Mouse (Mus musculus): ENCODE results near the gene Meltf.
A peak's percentile ranks its signal among the peaks of the same experiment; 100 is the strongest.

Meltf gene

DNA sequence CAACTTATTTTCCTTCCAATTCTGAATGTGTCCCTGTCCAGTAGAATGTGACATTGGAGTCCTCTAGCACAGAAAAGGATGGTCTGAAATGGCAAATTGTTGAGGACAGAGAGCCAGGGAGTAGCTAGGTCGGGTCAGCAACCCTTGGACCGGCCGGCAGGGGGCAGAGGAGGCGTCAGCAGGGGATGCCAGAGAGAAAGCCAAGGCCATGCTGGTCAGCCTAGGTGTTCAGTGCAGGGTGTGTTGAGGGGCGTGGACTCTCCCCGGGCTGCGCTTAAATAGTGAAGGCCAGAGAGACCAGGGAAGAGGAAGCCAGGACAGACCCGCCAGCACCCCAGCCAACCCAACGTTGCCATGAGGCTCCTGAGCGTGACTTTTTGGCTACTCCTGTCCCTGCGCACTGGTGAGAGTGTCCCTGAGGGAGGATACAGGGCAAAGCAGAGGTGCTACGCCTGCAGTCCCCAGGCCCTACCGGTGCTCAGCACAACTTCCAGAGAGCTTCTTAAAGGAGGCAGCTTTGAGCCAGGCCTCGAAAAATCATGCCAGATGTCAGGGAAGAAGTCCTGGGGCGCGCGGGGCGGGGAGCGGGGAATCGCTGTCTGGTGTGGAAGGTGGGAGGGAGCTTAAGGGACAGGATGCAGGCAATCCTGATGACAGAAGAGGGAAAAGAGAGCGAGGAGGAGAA is at the start of gene Meltf:
TSS of gene Meltf (plus strand) at position 238 of the 685 bp plus-strand sequence.
- DNase-seq (ENCODE audit: low spot score), result peak; percentile 77

DNA sequence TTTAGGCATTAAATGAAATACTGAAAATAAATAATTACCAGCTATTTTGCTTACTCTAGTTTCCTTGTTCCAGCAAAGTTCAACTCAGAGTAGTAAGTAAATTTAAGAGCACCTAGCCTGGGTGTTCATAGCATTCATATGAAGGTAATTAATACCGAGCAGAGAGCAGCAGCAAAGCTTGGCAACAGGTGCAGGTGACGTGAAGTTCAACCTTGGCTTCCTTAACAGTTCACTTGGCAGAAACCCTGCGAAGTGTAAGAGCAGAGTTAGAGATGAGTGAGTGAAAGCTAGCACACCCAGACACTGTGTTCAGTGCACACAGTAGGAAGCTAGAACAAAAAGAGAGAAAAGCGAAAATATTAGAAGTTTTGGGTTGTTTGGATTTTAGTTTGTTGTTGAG is 47.9 kb upstream of the Meltf start:
- DNase-seq (ENCODE audit: low spot score), result no peak

DNA sequence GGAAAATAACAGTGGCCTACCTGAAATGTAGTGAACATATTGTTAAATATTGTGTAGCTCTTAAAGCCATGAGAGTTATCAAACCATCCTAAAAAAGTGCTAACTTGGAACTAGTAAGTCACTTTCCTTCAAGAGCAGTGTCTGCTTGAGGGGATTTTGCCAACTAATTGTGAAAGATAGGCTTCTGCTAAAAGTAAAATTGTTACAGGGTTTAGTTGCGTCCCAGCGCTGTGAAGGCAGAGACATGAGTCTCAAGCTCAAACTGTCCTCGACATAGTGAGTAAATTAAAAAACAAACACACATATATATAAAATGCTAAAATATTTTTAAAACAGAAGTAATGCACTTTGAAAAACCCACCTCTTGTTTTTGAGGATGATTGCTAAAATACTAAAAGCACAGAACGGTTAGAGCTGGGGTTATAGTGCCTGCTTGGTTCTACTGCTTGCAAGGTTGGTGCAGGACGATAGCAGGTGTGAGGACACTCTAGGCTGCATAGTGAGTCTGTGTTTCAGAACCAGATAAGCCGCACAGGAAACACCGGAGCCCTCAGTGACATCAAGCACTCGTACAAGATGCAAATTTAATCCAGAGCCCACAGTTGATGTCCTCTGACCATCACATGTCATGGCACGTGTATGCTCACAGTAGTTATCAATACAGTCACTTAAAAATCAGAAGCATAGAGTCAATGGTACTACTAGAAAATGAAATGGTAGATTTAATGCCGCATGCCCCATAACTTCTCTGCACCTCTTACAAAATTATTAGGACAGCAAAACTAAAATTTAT is 45.8 kb upstream of the Meltf start:
- no peak for DNase-seq (ENCODE audit: low spot score)

DNA sequence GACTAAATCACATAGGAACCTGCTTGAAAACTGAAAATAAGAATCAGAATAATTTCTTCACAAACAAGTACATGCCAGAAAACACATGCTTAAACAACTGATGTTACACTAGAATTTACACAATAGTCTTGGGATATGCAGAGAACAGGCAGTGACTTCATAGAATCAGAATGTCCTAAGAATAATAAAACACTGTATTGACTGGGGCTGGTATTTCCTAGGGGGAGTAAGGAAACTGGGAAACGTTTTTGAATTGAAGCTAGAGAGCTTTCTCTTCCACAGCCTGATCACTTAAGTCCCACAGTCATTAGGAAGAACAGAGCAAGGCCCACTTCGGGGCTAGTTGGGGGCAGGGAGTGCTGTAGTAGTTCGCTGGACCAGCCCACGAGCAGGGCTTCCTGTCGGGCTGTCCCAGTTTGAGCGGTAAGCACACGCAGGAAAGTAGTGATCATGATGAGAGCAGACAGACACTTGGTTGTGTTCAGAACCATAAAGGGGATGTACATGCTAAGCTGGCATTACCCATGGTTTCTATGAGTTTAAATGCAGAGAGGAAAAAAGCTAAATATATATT is 44.5 kb upstream of the Meltf start:
- DNase-seq (ENCODE audit: low spot score), result no peak

DNA sequence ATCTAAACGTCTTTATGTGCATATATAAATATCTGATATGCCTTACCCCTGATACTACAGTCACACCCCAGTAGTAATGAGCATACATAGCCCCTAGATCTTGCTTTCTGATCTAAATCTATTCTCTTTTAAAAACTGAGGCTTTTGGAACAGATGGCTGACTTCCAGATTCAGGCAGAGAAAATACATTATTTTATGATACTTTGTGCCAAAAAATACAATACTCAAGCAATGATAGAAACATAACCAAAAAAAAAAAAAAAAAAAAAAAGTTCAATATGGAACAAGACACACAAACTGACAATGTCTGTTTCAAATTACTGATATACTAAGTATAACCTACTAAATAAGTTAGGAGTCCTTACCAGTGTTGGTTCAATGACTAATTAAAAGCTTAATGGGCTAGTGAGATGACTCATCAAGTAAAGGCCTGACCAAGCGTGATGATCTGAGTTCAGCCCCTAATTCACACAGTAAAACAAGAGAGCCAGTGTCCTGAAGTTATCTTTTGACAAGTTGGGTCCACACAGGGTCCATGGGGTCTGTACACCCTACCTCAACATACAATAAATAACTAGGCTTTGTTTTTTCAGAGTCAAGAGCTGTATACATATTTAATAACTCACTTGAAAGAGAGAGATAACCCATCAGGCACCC is 43.8 kb upstream of the Meltf start:
- DNase-seq (ENCODE audit: low spot score), result no peak

DNA sequence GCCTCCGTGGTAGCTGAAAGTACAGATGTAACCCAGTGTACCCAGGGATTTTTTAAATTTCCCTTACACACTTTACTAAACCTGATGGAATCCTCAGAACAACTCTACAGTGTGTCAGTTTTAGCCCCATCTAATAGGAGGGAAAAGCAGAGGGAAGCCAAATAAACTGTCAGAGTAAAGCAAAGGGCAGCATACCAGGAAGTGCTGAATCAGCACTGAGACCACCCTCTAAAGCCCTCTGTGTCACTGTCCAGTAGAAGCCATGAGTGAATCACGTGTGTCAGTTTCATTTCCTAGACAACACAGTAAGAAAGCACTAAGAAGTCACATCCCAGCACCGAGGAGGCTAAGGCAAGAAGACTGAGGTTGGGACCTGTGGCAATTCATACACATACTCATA is 41.2 kb upstream of the Meltf start:
- no peak for DNase-seq (ENCODE audit: low spot score)

DNA sequence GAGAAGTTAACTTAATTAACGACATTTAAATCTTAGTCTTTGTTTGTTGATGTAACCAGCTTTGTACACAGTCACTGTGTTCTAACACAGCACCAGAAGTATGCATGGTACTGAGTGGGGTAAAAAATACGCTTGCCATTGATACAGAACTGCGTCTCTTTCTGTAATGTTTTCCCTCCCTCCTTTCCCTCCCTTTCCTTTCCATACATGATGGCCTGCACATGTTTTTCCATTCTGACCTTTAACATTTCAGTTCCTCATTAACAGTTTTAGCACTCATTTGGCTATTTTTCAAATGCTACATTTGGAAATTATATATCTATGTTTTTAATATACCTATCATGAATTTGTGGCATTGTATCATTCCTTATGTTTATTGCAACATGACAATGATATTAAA is 34.4 kb upstream of the Meltf start:
- DNase-seq (ENCODE audit: low spot score), result no peak

DNA sequence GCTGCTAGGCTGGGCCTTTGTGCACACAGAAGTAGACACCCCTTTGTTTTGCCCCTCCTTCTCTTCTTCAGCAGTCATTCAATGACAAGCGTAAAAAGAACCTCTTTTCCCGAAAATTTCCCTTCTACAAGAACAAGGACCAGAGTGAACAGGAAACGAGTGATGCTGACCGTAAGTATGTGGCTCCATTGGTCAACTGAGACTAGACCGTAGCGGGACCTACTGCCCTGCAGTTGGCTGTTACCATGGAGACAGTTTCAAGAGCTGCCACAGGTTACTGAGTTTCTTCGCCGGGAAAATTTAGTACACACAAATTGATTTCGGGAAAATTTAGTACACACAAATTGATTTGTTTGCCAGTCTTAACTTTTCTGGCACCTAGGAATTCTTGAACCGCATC is 31.8 kb upstream of the Meltf start:
- DNase-seq (ENCODE audit: low spot score), result no peak

DNA sequence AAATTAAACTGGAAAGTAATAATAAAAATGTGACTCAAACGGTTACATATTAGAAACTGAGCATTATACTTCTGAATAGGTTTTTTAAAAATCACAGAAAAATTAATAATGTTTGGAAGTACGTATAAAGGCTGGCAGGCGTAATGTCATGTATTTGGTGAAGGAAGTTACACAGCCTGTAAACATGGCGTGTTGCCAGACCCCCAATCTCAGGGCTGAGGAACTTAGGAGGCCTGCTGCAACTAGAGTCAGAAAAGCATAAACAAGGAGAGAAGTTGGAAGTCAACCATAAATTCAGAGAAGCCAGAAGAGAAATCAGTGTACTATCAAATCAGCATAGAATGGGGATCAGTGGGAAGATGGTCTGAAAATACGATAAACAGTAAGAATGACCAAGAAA is 14.7 kb upstream of the Meltf start:
- DNase-seq (ENCODE audit: low spot score), result no peak

DNA sequence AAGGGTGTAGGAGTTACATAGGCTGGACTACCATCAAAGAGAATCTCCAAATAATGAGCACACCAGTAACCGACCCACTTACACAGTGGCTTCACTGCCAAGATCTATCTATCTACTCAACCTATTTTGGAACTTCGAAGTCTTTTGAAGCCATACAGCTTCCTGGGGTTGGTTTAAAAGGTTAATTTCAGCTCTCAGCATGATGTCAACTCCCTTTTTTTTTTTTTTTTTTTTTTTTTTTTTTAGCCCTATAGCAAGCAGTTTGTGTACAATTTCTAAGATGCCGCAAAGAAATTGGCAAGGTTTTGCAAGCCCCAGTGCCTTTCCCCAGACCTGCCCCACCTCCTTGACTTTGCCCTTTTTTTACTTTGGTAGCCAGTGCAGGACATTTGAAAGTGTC is 13.4 kb upstream of the Meltf start:
- DNase-seq (ENCODE audit: low spot score), result no peak

DNA sequence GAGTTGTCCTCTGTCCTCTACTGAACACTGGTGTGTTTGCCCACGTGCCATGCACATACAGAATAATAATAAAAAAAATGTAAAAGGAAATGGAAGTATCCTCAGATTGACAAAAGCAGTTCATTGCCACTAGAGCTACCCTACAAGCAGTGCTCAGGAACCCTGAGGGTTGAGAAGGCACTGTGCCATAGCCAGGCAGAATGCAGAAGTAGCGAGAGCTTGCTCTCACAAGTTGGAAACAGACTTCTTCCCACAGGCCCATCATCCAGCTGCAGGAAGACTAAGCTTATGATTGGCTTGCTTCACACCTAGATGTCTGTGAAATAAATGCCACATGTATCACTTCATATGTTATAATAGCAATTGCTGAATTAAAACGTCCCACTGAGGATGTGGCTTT is 11.7 kb upstream of the Meltf start:
- DNase-seq (ENCODE audit: low spot score), result no peak

DNA sequence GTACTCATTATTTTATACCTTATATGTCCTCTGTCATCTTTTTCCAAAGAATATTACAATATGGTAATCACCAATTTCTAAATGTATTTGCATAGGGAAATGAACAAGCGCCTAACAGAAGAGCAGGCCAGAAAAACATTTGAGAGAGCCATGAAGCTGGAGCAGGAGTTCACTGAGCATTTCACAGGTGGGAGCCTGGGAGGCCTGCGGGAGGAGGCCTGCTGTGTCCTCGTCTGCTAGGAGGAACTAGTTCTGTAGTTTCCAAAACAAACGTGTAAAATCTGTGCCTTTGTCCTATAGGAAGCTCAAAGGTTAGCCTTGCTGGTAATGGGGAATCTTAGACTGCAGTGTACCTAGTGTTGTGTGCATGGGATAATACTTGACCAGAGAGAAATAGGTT is 10.9 kb upstream of the Meltf start:
- DNase-seq (ENCODE audit: low spot score), result no peak

DNA sequence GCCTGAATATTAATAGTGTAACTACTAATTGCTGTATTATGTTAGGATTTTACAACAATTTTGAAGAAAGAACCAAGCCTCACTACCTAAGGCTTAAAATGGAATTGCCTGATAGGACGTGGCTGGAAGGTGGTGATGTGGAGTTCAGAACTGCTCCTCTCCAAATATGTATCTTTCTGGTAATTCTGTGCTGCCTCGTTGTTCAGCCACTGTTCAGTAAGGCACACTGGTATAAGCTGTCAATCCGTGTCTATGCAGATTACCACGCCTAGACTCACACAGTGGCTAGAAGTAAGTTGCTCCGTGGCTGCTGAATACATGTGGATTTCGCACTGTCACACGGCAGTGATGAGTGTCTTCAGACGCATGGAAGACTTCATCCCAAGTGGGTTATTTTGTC is 4.9 kb upstream of the Meltf start:
- no peak for DNase-seq (ENCODE audit: low spot score)

DNA sequence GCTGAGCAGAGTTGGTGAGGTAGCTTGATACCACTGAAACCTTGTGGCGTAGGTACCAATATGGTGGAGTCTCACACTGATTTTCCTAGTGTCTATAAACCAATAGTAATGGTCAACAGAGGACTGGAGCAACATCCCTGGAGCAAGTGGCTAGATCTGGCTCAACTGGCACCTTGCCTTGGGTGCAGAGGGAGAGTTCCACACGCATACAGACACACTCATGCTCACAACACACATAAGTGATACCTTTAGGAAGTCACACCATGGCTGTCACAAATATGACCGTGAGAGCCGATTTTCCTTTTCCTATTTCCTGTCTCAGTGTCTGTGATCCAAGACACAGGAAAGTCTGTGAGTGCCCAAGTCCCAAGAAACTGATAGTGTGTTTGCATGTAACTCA is 3.2 kb upstream of the Meltf start:
- DNase-seq (ENCODE audit: low spot score), result no peak

DNA sequence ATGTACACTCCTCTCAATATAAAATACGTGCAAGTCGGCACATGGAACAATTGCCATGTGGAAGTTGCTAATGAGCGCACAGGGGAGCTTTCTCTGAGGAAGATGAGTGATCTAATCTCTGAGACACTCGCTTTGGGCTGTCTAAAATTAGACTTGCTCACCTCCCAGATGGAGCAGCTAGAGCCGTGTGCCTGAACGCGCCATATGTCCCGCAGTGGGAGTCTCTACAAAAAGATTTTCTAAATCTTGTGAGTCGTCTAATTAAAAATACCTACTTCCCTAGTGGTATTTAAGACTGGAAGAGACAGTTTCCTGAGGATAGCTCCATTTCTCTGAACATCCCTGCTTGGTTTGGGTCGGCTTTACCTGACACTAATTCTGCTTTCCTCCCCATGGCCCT is 2.2 kb upstream of the Meltf start:
- no peak for DNase-seq (ENCODE audit: low spot score)

DNA sequence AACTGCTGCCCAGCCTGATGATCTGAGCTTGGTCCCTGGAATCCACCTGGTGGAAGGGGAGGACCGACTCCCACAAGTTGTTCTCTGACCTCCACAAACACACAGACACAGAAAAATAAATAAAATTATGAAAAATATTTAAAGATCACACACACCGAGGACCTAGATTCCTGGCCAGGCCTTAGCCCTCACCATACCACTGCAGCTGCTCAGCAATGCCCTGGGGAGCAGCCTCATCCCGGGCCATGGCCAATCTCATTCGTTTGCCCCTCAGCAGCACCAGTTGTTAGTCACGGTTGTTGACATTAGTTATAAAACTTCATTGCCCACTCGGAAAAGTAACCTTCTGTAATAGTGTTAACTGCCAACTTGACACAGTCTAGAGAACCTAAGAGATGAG is 558 bp upstream of the Meltf start:
- DNase-seq (ENCODE audit: low spot score), result no peak

DNA sequence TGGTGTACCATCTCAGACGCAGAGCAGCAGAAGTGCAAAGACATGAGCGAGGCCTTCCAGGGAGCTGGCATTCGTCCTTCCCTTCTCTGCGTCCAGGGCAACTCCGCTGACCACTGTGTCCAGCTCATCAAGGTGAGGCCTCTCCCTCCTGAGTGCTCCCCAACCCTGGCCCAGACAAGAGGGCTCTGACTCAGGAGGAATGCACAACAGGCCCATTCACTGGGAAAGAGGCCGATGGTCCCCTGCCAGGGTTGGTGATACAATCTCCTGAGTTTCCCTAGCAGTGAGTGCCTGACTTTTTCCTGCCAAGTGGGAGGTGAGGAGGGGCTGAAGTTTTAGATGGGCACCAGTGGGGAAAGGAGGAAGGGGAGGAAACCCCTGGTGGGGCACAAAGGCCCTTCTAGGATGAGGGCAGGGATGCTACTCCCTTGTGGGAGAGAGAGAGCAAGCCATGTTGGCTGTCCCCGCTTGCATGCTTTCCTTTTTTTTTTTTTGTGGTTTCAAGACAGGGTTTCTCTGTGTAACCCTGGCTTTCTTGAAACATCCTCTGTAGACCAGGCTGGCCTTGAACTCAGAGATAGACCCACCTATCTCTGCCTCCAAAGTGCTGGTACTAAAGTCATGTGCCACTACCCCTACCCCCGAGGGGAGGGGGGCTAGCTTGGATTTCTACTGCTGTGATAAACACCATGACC is 1.7 kb downstream of the Meltf start:
- no peak for DNase-seq (ENCODE audit: low spot score)

DNA sequence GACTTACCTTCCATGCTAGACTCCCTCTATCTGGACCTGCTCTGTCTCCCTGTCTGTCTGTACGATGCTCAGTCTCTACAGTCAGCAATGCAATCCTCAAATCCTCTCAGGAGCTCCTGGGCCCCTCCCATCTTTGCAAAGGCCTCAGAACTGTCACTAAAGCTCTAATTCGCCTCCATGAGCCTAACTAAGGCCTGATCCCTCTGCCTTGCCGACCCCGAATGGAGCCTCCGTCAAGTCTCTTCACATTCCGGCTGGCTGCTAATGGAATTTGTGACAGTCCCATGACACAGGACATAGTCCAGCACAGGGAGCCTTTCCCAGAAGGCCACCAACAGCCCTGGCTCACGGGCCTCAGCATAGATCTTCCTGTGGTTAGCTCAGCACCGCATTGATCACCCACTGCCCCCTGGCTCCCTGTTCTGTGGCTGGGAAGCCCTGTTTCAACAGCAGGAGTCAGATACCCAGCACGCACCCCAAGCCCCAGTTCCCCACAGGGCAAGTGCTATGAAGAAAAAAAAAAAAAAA is 3.8 kb downstream of the Meltf start:
- no peak for DNase-seq (ENCODE audit: low spot score)

DNA sequence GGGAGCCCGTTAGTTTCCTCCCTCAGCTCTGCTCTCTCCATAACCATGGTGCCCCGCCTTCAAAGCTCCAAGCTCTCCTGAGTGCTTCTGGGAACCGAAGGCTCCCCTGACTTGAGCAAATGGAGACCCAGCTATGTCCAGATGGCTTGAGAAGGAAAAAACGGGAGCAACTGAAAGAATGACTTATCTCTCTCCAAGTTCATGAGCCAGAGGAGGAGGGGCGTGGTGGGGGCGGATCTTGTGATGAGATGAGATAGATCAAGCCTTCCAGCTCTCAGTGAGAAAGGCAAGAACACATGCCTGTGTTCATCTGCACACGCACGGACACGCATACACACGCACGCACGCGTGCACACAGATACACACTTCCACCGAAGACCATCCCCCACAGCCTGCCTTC is 4.7 kb downstream of the Meltf start:
- DNase-seq (ENCODE audit: low spot score), result no peak

DNA sequence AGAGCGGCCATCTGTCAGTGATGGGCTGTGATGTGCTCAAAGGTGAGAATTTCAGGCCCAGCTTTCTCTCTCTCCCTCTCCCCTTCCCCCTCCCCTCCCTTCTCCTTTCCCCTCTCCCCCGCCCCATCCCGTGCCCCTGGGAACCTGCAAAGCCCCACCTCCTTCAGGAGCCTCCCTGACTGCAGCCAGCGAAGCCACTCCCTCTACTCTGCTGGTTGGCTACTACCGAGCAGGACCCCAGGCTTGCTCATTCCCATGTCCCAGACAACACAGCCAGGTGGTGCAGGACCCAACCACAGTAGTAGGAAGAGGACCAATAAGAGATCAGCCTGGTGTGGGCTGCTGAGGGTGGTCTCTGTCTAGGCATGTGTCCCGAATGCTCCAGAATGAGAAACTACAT is 5.3 kb downstream of the Meltf start:
- DNase-seq (ENCODE audit: low spot score), result no peak

DNA sequence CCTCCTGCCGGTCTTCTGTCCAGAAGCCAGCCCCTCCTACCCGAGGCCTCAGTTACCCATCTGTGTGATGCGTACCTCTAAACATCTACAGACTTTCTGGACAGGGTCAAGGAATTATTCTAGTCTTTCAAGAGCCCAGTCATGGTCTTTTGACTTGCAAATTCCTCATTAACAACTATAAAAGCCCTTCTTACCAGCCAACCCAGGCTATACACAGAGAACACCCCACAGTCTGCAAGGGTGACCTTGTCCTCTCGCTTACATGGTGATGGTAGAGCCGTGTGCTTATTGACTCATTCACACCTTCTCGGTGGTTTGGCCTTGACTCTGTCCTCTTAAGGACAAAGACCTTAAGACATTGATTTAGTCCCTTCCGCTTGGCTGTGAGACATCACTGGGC is 12.3 kb downstream of the Meltf start:
- DNase-seq (ENCODE audit: low spot score), result no peak
